ENCODE assay signal across 21 mouse cellular contexts in the genomic region with DNA sequence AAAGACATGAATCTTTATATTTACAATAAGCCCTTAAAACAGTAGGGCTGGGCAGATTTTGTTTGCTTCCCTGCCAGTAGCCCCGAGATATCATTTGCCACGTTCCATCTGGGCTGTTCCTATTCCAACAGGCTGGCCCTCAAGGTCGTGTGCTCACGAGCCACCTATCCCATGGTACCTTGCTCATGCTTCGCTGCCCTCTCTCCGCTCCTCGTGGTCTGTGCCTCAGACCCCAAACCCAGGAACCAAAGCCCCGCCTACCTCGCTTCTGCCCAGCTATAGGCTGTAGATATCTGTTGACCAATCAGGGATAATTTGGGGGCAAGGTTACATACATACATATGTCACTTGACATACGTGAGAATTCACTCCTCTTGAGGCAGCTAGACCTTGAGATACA. TPM values are rescaled to one million over a fixed set of nuclear protein-coding genes. Genes with fewer than 3 reads are reported as not detected.
A peak's percentile ranks its signal among the peaks of the same experiment; 100 is the strongest.
DNase-seq lines count a peak whose midpoint lies in the region; ATAC-seq and TF ChIP-seq lines count a peak whose summit lies in the region.
"Had no signal": no experiment of that assay in that cellular context is flagged by ENCODE, and none has a peak within 500 bp of the region (broad histone marks: within the 10 kb centered on the region; RNA-seq: fewer than 3 reads in every experiment).

No protein-coding gene starts in this region.

- H3K9ac ChIP-seq in lung, embryonic 14.5 days, result no peak overlapping the region
- H3K9ac ChIP-seq in intestine, embryonic 15.5 days, result no peak overlapping the region
- no peak overlapping the region for H3K9ac ChIP-seq in stomach, embryonic 14.5 days (replicated peaks; ENCODE audit: low read depth, low read length)
- H3K9ac ChIP-seq: embryonic facial prominence, embryonic 15.5 days; limb, embryonic 13.5 days; liver, embryonic 14.5 days had no signal

- H3K27ac ChIP-seq in lung, embryonic 14.5 days (ENCODE audit: low read depth), result peak overlapping the region; percentile 44; the same call in 1 of the 2 replicates
- no peak overlapping the region for H3K27ac ChIP-seq in intestine, embryonic 15.5 days
- H3K27ac ChIP-seq in stomach, embryonic 14.5 days (ENCODE audit: low read length), result peak overlapping the region; percentile 73; the same call in 1 of the 2 replicates
- H3K27ac ChIP-seq: embryonic facial prominence, embryonic 15.5 days; liver, embryonic 14.5 days had no signal

- whole genome bisulfite sequencing in lung, embryonic 14.5 days, result 52% methylated on average over 10 of the region's 10 CpGs
- WGBS in lung, adult 2 months, result 64% methylated on average over 10 of the region's 10 CpGs
- 64% methylated on average over 10 of the region's 10 CpGs for WGBS in intestine, embryonic 15.5 days
- WGBS in stomach, embryonic 14.5 days, result 64% methylated on average over 10 of the region's 10 CpGs

- DNase-seq in heart, adult 11 months, result peak; percentile 89
- no peak for DNase-seq in heart, postnatal 10 days
- no peak for DNase-seq in lung, embryonic 14.5 days
- DNase-seq in lung, adult 2 months, result no peak
- DNase-seq in left cerebral cortex, adult 18-20 months (ENCODE audit: low spot score in 2 of 2), result no peak
- DNase-seq in neural tube, embryonic 10.5 days (ENCODE audit: extremely low spot score, low spot score), result no peak
- DNase-seq: cerebellum, adult 2 months; cerebellum, postnatal 25 days; gastrocnemius, postnatal 10 days; kidney, adult 2 months; lung, postnatal 36 days; right cerebral cortex, postnatal 4 days; thymus, postnatal 25 days had no signal

- H3K4me3 ChIP-seq in lung, embryonic 14.5 days (ENCODE audit: low read depth, low read length), result no peak overlapping the region
- H3K4me3 ChIP-seq in lung, adult 2 months (replicated peaks; ENCODE audit: extremely low read depth, low read depth, low read length), result no peak overlapping the region
- no peak overlapping the region for H3K4me3 ChIP-seq in intestine, embryonic 15.5 days (replicated peaks)
- no peak overlapping the region for H3K4me3 ChIP-seq in stomach, embryonic 14.5 days (ENCODE audit: low read depth, low read length)
- H3K4me3 ChIP-seq: embryonic facial prominence, embryonic 15.5 days; limb, embryonic 13.5 days; myocyte had no signal

- no peaks in the 10 kb centered on the region for H3K36me3 ChIP-seq in lung, embryonic 14.5 days (ENCODE audit: insufficient read depth)
- no peaks in the 10 kb centered on the region for H3K36me3 ChIP-seq in intestine, embryonic 15.5 days
- no peaks in the 10 kb centered on the region for H3K36me3 ChIP-seq in stomach, embryonic 14.5 days (ENCODE audit: control insufficient read depth, insufficient read depth, low read length)
- H3K36me3 ChIP-seq: embryonic facial prominence, embryonic 15.5 days; limb, embryonic 13.5 days had no signal

- no peak for TF ChIP-seq CTCF in lung, embryonic 14.5 days (IDR thresholded peaks at IDR 0.05; ENCODE audit: low read depth)
- no peak for TF ChIP-seq CTCF in lung, adult 2 months (IDR thresholded peaks at IDR 0.05; ENCODE audit: insufficient read depth, low read length)

- intact Hi-C loops in heart, postnatal 10 days (cut with DNase I), result no loop called here

- H3K4me2 ChIP-seq in lung, embryonic 14.5 days, result no peak overlapping the region
- no peak overlapping the region for H3K4me2 ChIP-seq in intestine, embryonic 15.5 days (replicated peaks)
- H3K4me2 ChIP-seq in stomach, embryonic 14.5 days (replicated peaks; ENCODE audit: low read depth, low read length), result no peak overlapping the region
- H3K4me2 ChIP-seq: embryonic facial prominence, embryonic 15.5 days; limb, embryonic 13.5 days had no signal

- H3K4me1 ChIP-seq in lung, embryonic 14.5 days (ENCODE audit: insufficient read depth), result peaks cover 6% of the 10 kb centered on the region
- H3K4me1 ChIP-seq in lung, adult 2 months (ENCODE audit: control insufficient read depth, insufficient read depth, low read length), result peaks cover 4% of the 10 kb centered on the region; the same call in 1 of the 2 replicates
- peaks cover 7% of the 10 kb centered on the region for H3K4me1 ChIP-seq in intestine, embryonic 15.5 days (replicated peaks)
- H3K4me1 ChIP-seq in stomach, embryonic 14.5 days (ENCODE audit: control insufficient read depth, insufficient read depth, low read length), result peaks cover 6% of the 10 kb centered on the region; the same call in 1 of the 2 replicates

- TF ChIP-seq POLR2A in lung, adult 2 months (IDR thresholded peaks at IDR 0.05; ENCODE audit: borderline replicate concordance, extremely low read depth, low read depth, low read length), result no peak

- H3K9me3 ChIP-seq in lung, embryonic 14.5 days (ENCODE audit: low read depth, low read length), result 0 out of 2 replicates have a peak, but pooled peaks cover 3% of the 10 kb centered on the region
- no peaks in the 10 kb centered on the region for H3K9me3 ChIP-seq in intestine, embryonic 15.5 days
- H3K9me3 ChIP-seq in stomach, embryonic 14.5 days (ENCODE audit: control insufficient read depth, low read depth, low read length), result no peaks in the 10 kb centered on the region

- no peaks in the 10 kb centered on the region for H3K27me3 ChIP-seq in lung, embryonic 14.5 days (ENCODE audit: insufficient read depth, low read length)
- H3K27me3 ChIP-seq in intestine, embryonic 15.5 days (replicated peaks), result no peaks in the 10 kb centered on the region; the same call in 1 of the 2 replicates
- H3K27me3 ChIP-seq in stomach, embryonic 14.5 days (ENCODE audit: control insufficient read depth, insufficient read depth, low read length), result no peaks in the 10 kb centered on the region
- H3K27me3 ChIP-seq: embryonic facial prominence, embryonic 15.5 days; limb, embryonic 13.5 days had no signal

- no peak for ATAC-seq in lung, embryonic 14.5 days (ENCODE audit: insufficient read depth)
- ATAC-seq in intestine, embryonic 15.5 days, result peak; percentile 30; the same call in 1 of the 2 replicates
- ATAC-seq in stomach, embryonic 14.5 days (ENCODE audit: insufficient number of reproducible peaks, insufficient read depth, low FRiP score, low read depth), result peak; percentile 57
- ATAC-seq: forebrain, embryonic 16.5 days; midbrain, embryonic 16.5 days had no signal

RNA-seq across cellular contexts. Expression of a gene that starts 3.1 kb away (rescaled TPM):
- total RNA-seq in heart, postnatal 10 days (2021), result 100 to 1,000 TPM; 165 to 171 TPM
- polyA plus RNA-seq in lung, embryonic 14.5 days (2014; fragmentation: Nextera tagmentation; extraction: Ambion mirVana), result 128 and 145 TPM in 2 replicates
- polyA plus RNA-seq in lung, adult 2 months (2012; rRNA removed), result 164 and 182 TPM in 2 replicates
- polyA plus RNA-seq in intestine, embryonic 15.5 days (2015; fragmentation: Nextera tagmentation; extraction: Ambion mirVana), result 130 and 133 TPM in 2 replicates
- 135 and 137 TPM in 2 replicates for polyA plus RNA-seq in stomach, embryonic 14.5 days (2014; fragmentation: Nextera tagmentation; extraction: Ambion mirVana)
- total RNA-seq in left cerebral cortex, adult 18-20 months (2021), result 10 to 100 TPM; 67.8 to 73.6 TPM

RNA-seq across cellular contexts. Expression of a gene that starts 23.9 kb away (rescaled TPM):
- 10 to 100 TPM; 31.2 to 32.4 TPM for total RNA-seq in heart, postnatal 10 days (2021)
- 17.0 and 19.3 TPM in 2 replicates for polyA plus RNA-seq in lung, embryonic 14.5 days (2014; fragmentation: Nextera tagmentation; extraction: Ambion mirVana)
- polyA plus RNA-seq in lung, adult 2 months (2012; rRNA removed), result 107 and 117 TPM in 2 replicates
- polyA plus RNA-seq in intestine, embryonic 15.5 days (2015; fragmentation: Nextera tagmentation; extraction: Ambion mirVana), result 17.3 and 19.9 TPM in 2 replicates
- polyA plus RNA-seq in stomach, embryonic 14.5 days (2014; fragmentation: Nextera tagmentation; extraction: Ambion mirVana), result 17.0 and 18.3 TPM in 2 replicates
- total RNA-seq in left cerebral cortex, adult 18-20 months (2021), result 10 to 100 TPM; 91.9 to 92.5 TPM

RNA-seq across cellular contexts. Expression of a gene that starts 57.2 kb away (rescaled TPM):
- total RNA-seq in heart, postnatal 10 days (2021), result not detected
- 0.18 and 0.42 TPM in 2 replicates for polyA plus RNA-seq in lung, embryonic 14.5 days (2014; fragmentation: Nextera tagmentation; extraction: Ambion mirVana)
- 1.1 and 1.6 TPM in 2 replicates for polyA plus RNA-seq in lung, adult 2 months (2012; rRNA removed)
- polyA plus RNA-seq in intestine, embryonic 15.5 days (2015; fragmentation: Nextera tagmentation; extraction: Ambion mirVana), result 7.6 and 15.3 TPM in 2 replicates
- 0.32 and 2.5 TPM in 2 replicates for polyA plus RNA-seq in stomach, embryonic 14.5 days (2014; fragmentation: Nextera tagmentation; extraction: Ambion mirVana)
- under 1 TPM; 0.16 to 0.30 TPM for total RNA-seq in left cerebral cortex, adult 18-20 months (2021)
- polyA plus RNA-seq: midbrain, embryonic 16.5 days had no signal
